Mouse (Mus musculus) spleen, postnatal 10 days (tissue): ENCODE measurements around the gene Paip2b.
"Not testable (repeated sequence)": the region's sequence is repeated elsewhere in the genome, so short reads cannot be mapped to it uniquely, and the experiment has no call there.

Experiments used
- DNase-seq, 2 experiments: peaks; one replicate each; pipeline ENCODE4 v3.0.0; 2021 to 2022; ENCODE audit warnings: low spot score in 2 of 2

The Paip2b gene

GRCm38 (mm10) chr6:83802033-83802432 is 29.5 kb downstream of the Paip2b start:
- DNase-seq: no peak

- no peak for DNase-seq
Observed at GRCm38 (mm10) chr6:83796686-83797085, 34.9 kb downstream of the Paip2b start.

DNA sequence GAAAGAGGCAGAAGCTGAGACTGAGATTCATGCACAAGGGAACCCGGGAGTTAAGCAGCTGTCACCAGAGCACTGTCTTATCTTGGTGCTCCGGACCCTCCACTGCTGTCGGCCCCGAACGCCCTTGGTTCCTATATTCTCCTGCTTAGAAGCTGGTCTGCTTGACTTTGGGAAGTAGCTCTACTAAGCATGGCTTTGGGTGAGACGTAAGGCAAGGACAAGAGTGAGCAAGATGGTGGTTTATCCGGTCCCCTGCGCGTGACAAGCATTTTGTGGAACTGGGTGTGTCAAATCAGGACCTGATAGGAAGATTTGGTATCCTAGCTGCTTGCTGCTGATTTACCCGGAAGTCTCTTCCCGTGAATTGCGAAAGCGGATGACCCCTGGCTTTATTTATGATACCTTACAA is 36.0 kb downstream of the Paip2b start:
- no peak for DNase-seq

DNA sequence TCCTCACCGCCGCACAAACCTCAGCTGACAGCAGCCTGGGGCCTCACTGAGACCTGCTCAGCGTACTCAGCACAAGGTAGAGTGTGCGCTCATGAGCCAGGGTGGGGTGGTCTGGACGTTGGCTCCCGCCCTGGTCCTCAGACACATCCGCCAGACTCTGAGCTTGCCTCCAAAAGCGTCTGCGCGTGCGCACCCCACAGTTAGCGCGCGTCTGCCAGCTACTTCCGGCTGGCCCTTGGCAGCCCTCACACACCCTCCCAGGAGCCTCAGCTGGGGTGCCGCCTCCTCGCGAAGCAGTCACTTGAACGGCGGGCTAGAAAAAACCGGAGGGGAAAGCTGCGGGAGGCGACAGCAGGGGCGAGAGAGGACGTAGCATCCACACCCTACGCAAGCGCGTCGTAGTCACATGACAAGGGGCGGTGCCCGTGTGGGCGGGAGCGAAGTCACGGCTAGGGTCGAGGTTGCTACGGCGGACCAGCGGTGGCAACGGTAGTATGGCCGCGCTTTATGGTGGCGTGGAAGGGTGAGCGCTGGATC is 36.7 kb downstream of the Paip2b start, which contains the start of gene Nagk:
Gene Nagk, plus strand, starts transcription at position 223 of the 537 bp plus-strand sequence.
- DNase-seq: peak; percentile 89 to 96

GRCm38 (mm10) chr6:83791251-83791890 is 40.2 kb downstream of the Paip2b start:
- no peak for DNase-seq

GRCm38 (mm10) chr6:83790533-83790932 is 41.0 kb downstream of the Paip2b start:
- DNase-seq: not testable (repeated sequence)

- no peak for DNase-seq
Observed at GRCm38 (mm10) chr6:83788554-83788953, 43.0 kb downstream of the Paip2b start.

GRCm38 (mm10) chr6:83786426-83786825 is 45.1 kb downstream of the Paip2b start:
- no peak for DNase-seq

- DNase-seq: peak; percentile 26 to 61
Observed at GRCm38 (mm10) chr6:83779026-83779425, 52.5 kb downstream of the Paip2b start.

GRCm38 (mm10) chr6:83778306-83778705 is 53.2 kb downstream of the Paip2b start:
- no peak for DNase-seq

GRCm38 (mm10) chr6:83775638-83776293 is 55.8 kb downstream of the Paip2b start, which contains the start of gene Tex261:
Gene Tex261 (minus strand): TSS chr6:83775813.
- peak; percentile 83 to 91 for DNase-seq

- DNase-seq: peak; percentile 38 to 39
Observed at GRCm38 (mm10) chr6:83774781-83775563, 56.6 kb downstream of the Paip2b start.

GRCm38 (mm10) chr6:83774126-83774525 is 57.4 kb downstream of the Paip2b start:
- no peak for DNase-seq

GRCm38 (mm10) chr6:83768485-83768884 is 63.1 kb downstream of the Paip2b start:
- DNase-seq: no peak

DNA sequence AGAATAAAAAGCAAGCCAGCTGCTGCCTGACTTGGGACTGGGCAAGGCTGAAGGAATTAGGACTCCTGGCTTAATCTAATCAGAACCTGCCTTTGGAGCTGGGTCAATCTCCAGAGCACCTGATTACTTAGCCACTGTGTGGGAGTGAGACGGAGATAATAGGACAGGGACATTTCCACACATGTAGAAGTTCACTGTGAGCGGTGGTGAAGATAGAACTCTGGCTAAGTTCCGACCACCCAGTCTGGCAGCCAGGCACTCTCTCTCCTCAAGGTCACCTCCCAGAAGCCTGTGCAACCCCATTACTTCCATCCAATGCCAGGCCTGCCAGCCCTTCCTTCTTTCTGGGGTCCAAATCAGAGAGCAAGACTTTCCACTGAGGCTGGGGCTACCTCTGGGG is 64.6 kb downstream of the Paip2b start:
- no peak for DNase-seq

DNA sequence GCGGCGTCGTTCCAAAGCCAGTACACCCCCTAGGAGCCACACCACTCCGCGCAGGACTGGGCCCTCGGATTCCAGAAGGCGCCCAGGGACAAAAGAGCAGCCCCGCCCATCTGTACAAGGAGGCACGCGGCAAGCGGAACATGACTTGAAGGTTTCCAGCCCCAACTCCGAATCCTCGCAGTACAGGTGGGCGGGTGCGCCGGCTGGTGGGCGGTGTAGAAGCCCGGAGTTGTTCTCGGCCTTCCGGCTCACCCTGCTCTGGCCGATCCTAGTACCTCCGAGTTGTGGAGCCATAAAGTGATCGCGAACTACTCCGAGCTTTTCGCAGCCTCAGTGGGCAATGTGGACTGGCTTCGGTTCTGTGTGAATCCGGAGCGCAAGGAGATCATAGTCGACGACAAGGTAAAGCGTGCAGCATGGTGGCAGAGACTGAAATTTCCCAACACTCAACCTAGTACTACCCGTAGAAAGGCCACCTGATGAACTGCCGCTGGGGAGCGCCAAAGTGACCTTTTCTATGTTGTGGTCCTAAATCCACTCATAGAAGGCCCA is 68.6 kb downstream of the Paip2b start:
- peak in 1 of 2 experiments; percentile 28 for DNase-seq

DNA sequence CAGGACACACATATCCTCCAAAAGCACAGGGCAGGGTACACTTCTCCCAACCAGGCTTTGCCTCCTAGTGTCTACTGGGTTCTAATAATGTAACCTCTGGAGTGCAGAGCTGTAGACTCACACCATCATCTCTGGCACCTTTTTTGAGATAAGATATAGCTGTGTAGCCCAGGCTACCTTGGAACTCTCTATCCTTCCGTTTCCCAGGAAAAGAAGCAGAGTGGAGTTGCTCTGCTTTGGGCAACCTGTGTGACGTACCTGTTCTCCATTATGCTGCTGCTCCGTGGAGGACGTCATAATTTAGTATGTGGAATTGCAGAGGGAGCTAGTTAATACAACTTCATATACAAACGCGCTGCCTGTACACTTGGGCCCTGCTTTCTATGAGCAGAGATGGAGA is 69.2 kb downstream of the Paip2b start, which contains the start of gene Ankrd53:
Gene Ankrd53, plus strand, starts transcription at position 301 of the 400 bp plus-strand sequence.
- DNase-seq: no peak

- DNase-seq: no peak
Observed at GRCm38 (mm10) chr6:83756051-83756450, 75.5 kb downstream of the Paip2b start.
